Mouse (Mus musculus) heart, adult 11 months (tissue): ENCODE measurements around the gene Sult6b1.

Source experiments
- DNase-seq: peaks from one replicate; pipeline ENCODE4 v3.0.0; 2022

The Sult6b1 gene

DNA sequence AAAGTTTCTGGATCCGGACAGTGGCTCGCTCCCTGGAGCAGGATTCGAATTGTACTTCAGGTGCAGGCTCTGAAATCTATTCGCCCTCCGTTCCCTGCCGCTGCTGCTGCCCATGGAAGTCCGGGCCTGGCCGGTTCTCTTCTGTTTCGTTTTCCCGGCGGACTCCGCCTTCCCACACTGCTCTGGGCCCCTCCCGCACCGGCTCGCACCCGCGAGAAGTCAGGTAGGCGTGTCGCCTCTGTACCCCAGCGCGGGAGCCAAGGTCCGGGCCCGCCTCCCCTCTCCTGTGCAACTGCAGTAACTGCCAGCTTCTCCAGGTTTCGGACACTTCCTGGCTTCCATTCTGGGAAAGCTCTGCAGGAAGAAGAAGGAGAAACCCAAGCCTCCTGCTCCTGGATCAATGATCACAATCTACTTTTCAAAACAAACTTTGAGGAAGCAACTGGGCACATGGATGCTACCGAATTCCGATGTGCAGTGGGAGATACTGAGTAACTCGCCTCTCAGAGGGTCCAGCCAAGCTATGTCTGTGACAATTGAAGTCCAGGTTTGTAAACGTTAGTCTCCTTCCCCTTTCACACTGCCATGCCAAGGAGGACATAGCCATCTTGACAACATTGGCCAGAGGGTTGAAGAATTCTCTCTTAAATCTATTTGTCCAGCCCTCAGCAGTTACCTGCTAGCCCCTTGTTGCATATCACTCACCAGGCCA, 24.2 kb downstream of the Sult6b1 start, which contains the start of gene Eif2ak2:
Gene Eif2ak2 (minus strand): TSS at position 173 of the 712 bp plus-strand sequence.
- DNase-seq = peak; percentile 99

GRCm38 (mm10) chr17:78881878-78882304, 24.9 kb downstream of the Sult6b1 start:
- peak; percentile 88 for DNase-seq

- DNase-seq = no peak
Measured at GRCm38 (mm10) chr17:78873886-78874285, 32.9 kb downstream of the Sult6b1 start.

- DNase-seq = peak; percentile 2
Measured at GRCm38 (mm10) chr17:78856243-78856642, 50.5 kb downstream of the Sult6b1 start.

GRCm38 (mm10) chr17:78842271-78842928, 64.4 kb downstream of the Sult6b1 start:
- DNase-seq = no peak

GRCm38 (mm10) chr17:78836056-78836455, 70.7 kb downstream of the Sult6b1 start:
- DNase-seq = no peak

- peak; percentile 100 for DNase-seq
Measured at GRCm38 (mm10) chr17:78834856-78835835, 71.6 kb downstream of the Sult6b1 start, which contains the start of the genes Heatr5b and Gpatch11. Gene Heatr5b (minus strand): TSS chr17:78835364. Gene Gpatch11 (plus strand): TSS chr17:78835567.
